Mouse (Mus musculus): ENCODE results near the gene Rdh5.

The Rdh5 gene

GRCm38 (mm10) chr10:128931441-128931840, 8.8 kb upstream of the Rdh5 start:
- DNase-seq (ENCODE audit: inconsistent age in 2 of 2, low spot score in 1 of 2), result peak in 1 of 2 experiments; percentile 55

- no peak for DNase-seq (ENCODE audit: inconsistent age in 2 of 2, low spot score in 1 of 2)
Measured at GRCm38 (mm10) chr10:128929638-128930378, 7.1 kb upstream of the Rdh5 start.

GRCm38 (mm10) chr10:128928356-128928755, 5.7 kb upstream of the Rdh5 start:
- peak in 1 of 2 experiments; percentile 44 for DNase-seq (ENCODE audit: inconsistent age in 2 of 2, low spot score in 1 of 2)

GRCm38 (mm10) chr10:128923935-128924334, 1.2 kb upstream of the Rdh5 start, which contains the start of gene Bloc1s1:
Bloc1s1 (minus strand) TSS chr10:128924035.
- DNase-seq (ENCODE audit: inconsistent age in 2 of 2, low spot score in 1 of 2), result no peak

- DNase-seq (ENCODE audit: inconsistent age in 2 of 2, low spot score in 1 of 2), result peak; percentile 98 to 99
Measured at GRCm38 (mm10) chr10:128923013-128923691, 464 bp upstream of the Rdh5 start.

GRCm38 (mm10) chr10:128921883-128922821, 536 bp downstream of the Rdh5 start:
- DNase-seq (ENCODE audit: inconsistent age in 2 of 2, low spot score in 1 of 2), result peak; percentile 80 to 86

GRCm38 (mm10) chr10:128921251-128921650, 1.4 kb downstream of the Rdh5 start:
- DNase-seq (ENCODE audit: inconsistent age in 2 of 2, low spot score in 1 of 2), result peak in 1 of 2 experiments; percentile 26

GRCm38 (mm10) chr10:128920736-128921161, 1.9 kb downstream of the Rdh5 start:
- DNase-seq (ENCODE audit: inconsistent age in 2 of 2, low spot score in 1 of 2), result peak; percentile 37 to 77

- no peak for DNase-seq (ENCODE audit: inconsistent age in 2 of 2, low spot score in 1 of 2)
Measured at GRCm38 (mm10) chr10:128919966-128920365, 2.7 kb downstream of the Rdh5 start.

- peak; percentile 29 to 57 for DNase-seq (ENCODE audit: inconsistent age in 2 of 2, low spot score in 1 of 2)
Measured at GRCm38 (mm10) chr10:128919203-128919631, 3.5 kb downstream of the Rdh5 start.

GRCm38 (mm10) chr10:128918246-128918645, 4.4 kb downstream of the Rdh5 start:
- DNase-seq (ENCODE audit: inconsistent age in 2 of 2, low spot score in 1 of 2), result peak; percentile 45 to 59

- DNase-seq (ENCODE audit: inconsistent age in 2 of 2, low spot score in 1 of 2), result no peak
Measured at GRCm38 (mm10) chr10:128917400-128917799, 5.3 kb downstream of the Rdh5 start.

GRCm38 (mm10) chr10:128916665-128917064, 6.0 kb downstream of the Rdh5 start:
- no peak for DNase-seq (ENCODE audit: inconsistent age in 2 of 2, low spot score in 1 of 2)

- no peak for DNase-seq (ENCODE audit: inconsistent age in 2 of 2, low spot score in 1 of 2)
Measured at GRCm38 (mm10) chr10:128915550-128915949, 7.1 kb downstream of the Rdh5 start.

GRCm38 (mm10) chr10:128913696-128914095, 9.0 kb downstream of the Rdh5 start:
- peak in 1 of 2 experiments; percentile 42 for DNase-seq (ENCODE audit: inconsistent age in 2 of 2, low spot score in 1 of 2)

GRCm38 (mm10) chr10:128913219-128913618, 9.5 kb downstream of the Rdh5 start:
- DNase-seq (ENCODE audit: inconsistent age in 2 of 2, low spot score in 1 of 2), result peak; percentile 87 to 96

- no peak for DNase-seq (ENCODE audit: inconsistent age in 2 of 2, low spot score in 1 of 2)
Measured at GRCm38 (mm10) chr10:128912791-128913190, 9.9 kb downstream of the Rdh5 start.

- no peak for DNase-seq (ENCODE audit: inconsistent age in 2 of 2, low spot score in 1 of 2)
Measured at GRCm38 (mm10) chr10:128912268-128912667, 10.4 kb downstream of the Rdh5 start.

- peak in 1 of 2 experiments; percentile 26 for DNase-seq (ENCODE audit: inconsistent age in 2 of 2, low spot score in 1 of 2)
Measured at GRCm38 (mm10) chr10:128911430-128911829, 11.3 kb downstream of the Rdh5 start.

- DNase-seq (ENCODE audit: inconsistent age in 2 of 2, low spot score in 1 of 2), result peak; percentile 73 to 86
Measured at GRCm38 (mm10) chr10:128910066-128910841, 12.4 kb downstream of the Rdh5 start.
